Mouse (Mus musculus): ENCODE results near the gene Ldlrap1. TPM values are rescaled to one million over a fixed set of nuclear protein-coding genes. Genes with fewer than 3 reads are reported as not detected.
A peak's percentile ranks its signal among the peaks of the same experiment; 100 is the strongest.

The Ldlrap1 gene
- total RNA-seq, 2 experiments from 2014 or later = 2.7 TPM

GRCm38 (mm10) chr4:134754941-134755340 is 12.9 kb downstream of the Ldlrap1 start:
- intact Hi-C loops (cut with DNase I) = no loop called here
- DNase-seq (ENCODE audit: low spot score in 2 of 2) = no peak

- DNase-seq (ENCODE audit: low spot score in 2 of 2) = no peak
- intact Hi-C loops (cut with DNase I) = no loop called here
These were observed 13.5 kb downstream of the Ldlrap1 start for GRCm38 (mm10) chr4:134754371-134754770.

DNA sequence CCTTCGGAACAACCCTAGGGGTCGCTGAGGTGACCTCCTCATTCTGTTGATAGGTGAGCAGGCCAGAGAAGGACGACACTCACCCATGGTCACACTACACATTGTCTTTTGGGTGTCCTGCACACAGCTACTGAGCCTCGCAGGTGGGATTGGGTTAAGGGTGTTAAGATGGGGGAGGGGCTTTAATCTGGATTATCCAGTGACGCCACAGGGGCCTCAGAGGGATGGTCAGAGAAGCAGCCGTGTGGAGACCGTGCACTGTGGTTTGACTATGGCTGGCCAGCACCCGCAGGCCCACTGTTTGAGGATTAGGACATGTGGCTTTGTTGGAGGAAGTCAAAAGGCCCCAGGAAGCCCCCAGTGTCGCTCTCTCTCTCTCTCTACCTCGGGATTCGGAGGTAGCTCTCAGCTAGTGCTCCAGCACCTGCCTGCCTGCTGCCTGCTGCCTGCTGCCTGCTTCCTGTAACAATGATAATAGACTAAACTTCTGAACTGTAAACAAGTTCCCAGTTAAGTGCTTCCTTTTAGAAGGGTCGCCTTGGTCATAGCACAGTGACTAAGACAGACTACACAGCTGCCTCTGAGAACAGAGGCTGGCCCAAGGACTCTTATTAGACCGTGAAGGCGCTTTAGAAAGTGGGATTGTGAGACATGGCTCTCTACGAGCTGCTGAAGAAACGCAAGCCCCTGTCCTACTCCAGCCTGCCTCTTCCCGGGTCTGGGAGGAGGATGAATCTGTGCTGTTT is 14.1 kb downstream of the Ldlrap1 start:
- no peak for DNase-seq (ENCODE audit: low spot score in 2 of 2)
- intact Hi-C loops (cut with DNase I) = no loop called here

- DNase-seq (ENCODE audit: low spot score in 2 of 2) = no peak
- intact Hi-C loops (cut with DNase I) = no loop called here
These were observed 14.9 kb downstream of the Ldlrap1 start for GRCm38 (mm10) chr4:134752911-134753426.

DNA sequence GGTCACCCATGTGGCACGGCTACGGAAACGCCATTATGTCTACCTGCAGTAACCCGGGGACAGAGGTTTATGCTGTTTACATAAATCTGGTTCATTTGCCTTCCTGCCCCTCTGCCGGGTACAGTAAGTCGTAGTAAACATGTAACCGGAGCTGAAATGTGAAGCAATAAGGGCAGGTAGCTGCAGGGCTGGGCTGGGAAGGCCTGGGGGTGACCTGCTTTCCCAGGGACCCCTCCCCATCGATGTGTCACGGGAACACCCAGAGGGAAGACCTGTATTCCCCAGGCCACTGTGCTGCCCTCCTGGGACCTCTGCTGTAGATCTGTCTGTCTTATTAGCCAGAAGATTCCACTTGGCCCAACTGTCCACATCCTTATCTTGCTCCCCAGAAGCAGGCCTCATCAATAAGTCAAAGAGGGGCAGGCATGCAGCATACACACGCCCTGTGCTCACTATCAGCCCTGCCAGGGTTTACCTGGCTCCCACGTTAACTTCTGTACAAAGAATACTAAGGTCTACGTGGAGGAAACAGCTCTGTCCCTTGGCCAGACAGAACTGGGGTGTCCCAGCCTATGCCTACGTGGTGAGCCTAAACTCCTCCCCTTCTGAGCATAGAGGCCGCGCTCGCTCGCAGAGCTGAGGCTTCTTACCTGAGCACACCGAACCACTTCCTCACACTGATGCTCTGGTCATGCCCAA is 16.0 kb downstream of the Ldlrap1 start:
- DNase-seq (ENCODE audit: low spot score in 2 of 2) = no peak
- intact Hi-C loops (cut with DNase I) = no loop called here

- intact Hi-C loops (cut with DNase I) = no loop called here
These were observed 17.0 kb downstream of the Ldlrap1 start for GRCm38 (mm10) chr4:134750825-134751224.

GRCm38 (mm10) chr4:134750263-134750662 is 17.6 kb downstream of the Ldlrap1 start:
- intact Hi-C loops (cut with DNase I) = no loop called here

More at GRCm38 (mm10) chr4:134750825-134751224, 17.0 kb downstream of the Ldlrap1 start:
- no peak for DNase-seq (ENCODE audit: low spot score in 2 of 2)

GRCm38 (mm10) chr4:134749301-134750030 is 18.4 kb downstream of the Ldlrap1 start:
- DNase-seq (ENCODE audit: low spot score in 2 of 2) = no peak
- intact Hi-C loops (cut with DNase I) = no loop called here

More at GRCm38 (mm10) chr4:134750263-134750662, 17.6 kb downstream of the Ldlrap1 start:
- no peak for DNase-seq (ENCODE audit: low spot score in 2 of 2)

- peak; percentile 73 to 95 for DNase-seq (ENCODE audit: low spot score in 2 of 2)
- intact Hi-C loops (cut with DNase I) = no loop called here
These were observed 21.7 kb downstream of the Ldlrap1 start for GRCm38 (mm10) chr4:134745900-134746661.

DNA sequence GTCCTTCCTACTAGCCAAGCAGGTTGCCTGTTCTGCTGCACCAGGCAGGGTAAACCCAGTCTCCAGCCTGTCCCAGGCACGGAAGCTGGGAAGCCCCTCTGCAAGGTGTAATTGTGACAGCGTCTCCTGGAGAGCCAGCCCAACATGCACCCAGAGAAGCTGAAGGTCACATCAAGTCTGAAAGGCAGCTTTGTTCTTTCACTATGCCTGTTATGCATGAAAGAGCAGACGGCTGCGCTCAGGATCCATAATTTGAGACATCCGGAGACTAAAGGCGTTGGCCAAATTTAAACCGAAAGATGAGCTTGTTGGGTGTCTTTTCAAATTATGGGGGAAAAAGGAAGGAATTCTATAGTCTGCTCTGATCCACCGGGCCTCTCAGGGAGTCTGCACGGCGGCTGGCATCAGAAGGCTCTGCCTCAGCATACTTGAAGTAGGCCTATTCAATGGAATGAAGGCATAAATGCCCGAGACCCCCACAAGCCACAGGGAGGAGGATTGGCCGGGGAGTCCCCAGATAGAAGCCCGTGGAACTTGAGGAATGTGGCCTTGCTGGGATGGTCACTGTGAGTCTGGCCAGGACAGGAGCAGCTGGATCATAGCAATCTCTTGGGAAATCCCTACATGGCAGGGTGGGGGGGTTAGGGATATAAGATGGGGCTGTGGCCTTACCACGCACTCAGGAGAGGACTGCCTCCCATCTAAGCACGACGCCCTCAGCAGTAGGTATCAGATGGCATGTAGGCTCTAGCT is 23.8 kb downstream of the Ldlrap1 start:
- no peak for DNase-seq (ENCODE audit: low spot score in 2 of 2)
- intact Hi-C loops (cut with DNase I) = no loop called here

- intact Hi-C loops (cut with DNase I) = no loop called here
- DNase-seq (ENCODE audit: low spot score in 2 of 2) = no peak
These were observed 25.9 kb downstream of the Ldlrap1 start for GRCm38 (mm10) chr4:134741949-134742348.

DNA sequence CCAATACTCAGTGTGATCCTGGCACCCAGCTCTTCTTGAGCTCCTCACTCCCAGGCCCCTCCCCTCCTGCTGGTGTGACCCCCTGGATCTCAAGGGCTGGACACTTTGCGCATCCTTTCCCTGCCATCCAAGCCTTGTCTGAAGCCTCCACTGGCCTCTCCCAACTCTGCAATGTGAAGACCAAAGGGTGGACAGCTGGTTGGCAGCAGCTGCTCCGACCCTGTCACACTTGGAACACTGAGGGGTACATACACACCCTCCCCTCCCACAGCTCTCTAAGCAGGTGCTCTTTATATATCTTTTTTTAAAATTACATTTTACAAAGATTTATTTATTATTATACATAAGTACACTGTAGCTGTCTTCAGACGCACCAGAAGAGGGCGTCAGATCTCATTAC is 27.6 kb downstream of the Ldlrap1 start:
- no peak for DNase-seq (ENCODE audit: low spot score in 2 of 2)
- intact Hi-C loops (cut with DNase I) = no loop called here

DNA sequence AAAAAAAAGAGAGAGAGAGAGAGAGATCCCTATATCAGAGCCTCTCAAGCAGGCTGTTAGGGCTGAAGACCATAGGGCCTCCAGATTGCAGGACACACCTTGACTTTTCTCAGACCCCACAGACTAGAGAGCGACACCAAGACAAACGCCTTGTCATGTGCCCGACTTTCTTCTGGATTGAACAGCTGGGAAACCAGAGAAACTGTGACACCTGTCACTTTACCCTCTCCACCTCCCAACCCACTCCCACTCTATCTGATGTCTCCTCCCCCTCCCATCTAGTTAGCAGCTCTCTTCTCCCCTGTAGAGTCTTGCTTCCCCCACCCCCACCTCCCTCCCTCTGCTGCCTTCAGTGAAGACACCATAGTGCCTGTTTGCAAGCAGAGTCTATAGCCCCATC is 28.3 kb downstream of the Ldlrap1 start:
- intact Hi-C loops (cut with DNase I) = no loop called here
- no peak for DNase-seq (ENCODE audit: low spot score in 2 of 2)

GRCm38 (mm10) chr4:134737365-134737910 is 30.4 kb downstream of the Ldlrap1 start:
- DNase-seq (ENCODE audit: low spot score in 2 of 2) = no peak
- intact Hi-C loops (cut with DNase I) = no loop called here

DNA sequence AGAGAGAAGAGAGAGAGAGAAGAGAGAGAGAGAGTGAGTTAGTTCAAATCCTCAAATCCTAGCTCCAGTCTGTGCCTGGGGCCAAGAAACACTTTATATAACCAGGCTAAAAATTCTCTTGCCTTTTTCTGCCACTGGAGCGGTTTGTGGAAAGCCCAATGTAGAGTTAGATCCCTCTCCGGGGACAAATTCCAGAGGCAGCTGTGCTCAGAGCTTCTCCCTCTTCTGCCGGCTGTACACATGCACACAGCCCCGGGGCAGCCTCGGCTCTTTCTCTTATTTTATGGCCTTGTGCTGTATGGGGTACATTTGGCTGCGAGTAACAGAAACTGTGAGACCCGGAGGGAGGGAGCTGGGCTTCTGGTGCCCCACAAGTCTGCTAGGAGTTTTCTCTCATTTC is 31.7 kb downstream of the Ldlrap1 start:
- intact Hi-C loops (cut with DNase I) = no loop called here
- peak; percentile 52 to 87 for DNase-seq (ENCODE audit: low spot score in 2 of 2)

- no peak for DNase-seq (ENCODE audit: low spot score in 2 of 2)
- intact Hi-C loops (cut with DNase I) = no loop called here
These were observed 33.2 kb downstream of the Ldlrap1 start for GRCm38 (mm10) chr4:134734629-134735081.

DNA sequence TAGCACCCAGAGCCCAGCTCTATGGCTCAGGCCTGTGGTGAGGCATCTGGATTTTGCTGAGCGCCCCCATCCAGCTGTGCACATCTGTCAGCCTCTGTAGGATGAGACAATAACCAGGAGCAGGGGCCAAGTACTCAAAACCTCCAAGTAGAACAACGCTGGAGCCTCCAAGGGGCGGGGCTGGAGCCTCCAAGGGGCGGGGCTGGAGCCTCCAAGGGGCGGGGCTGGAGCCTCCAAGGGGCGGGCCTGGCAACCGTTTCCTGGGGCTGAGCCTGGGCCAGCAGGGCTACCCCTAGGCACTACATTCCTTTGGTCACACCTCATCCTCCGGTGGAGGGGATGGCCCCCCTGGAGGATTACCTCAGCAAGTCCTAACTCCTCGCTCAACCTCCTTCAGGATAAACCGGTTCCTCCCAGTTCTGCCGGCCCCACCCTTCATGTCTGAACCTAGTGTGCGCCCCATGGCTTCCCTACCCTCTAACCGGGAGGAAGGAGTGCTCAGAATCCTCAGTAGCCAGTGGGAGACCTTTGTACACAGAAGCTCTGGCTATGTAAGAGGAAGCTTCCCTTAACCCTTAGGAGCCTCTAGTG is 33.7 kb downstream of the Ldlrap1 start:
- intact Hi-C loops (cut with DNase I) = no loop called here
- DNase-seq (ENCODE audit: low spot score in 2 of 2) = no peak

GRCm38 (mm10) chr4:134733371-134733770 is 34.5 kb downstream of the Ldlrap1 start:
- no peak for DNase-seq (ENCODE audit: low spot score in 2 of 2)
- intact Hi-C loops (cut with DNase I) = no loop called here
